Mouse (Mus musculus) monocyte, adult 2 months (primary cell): ENCODE data around the gene Ubox5.
A peak's percentile ranks its signal among the peaks of the same experiment; 100 is the strongest.
"Not testable (repeated sequence)": the region's sequence is repeated elsewhere in the genome, so short reads cannot be mapped to it uniquely, and the experiment has no call there.

ENCODE experiments used
- DNase-seq, 2 experiments: peaks; one replicate each; pipeline ENCODE4 v3.0.0; 2022; ENCODE audit warnings: low spot score in 2 of 2, low read depth in 1 of 2

The Ubox5 gene

DNA sequence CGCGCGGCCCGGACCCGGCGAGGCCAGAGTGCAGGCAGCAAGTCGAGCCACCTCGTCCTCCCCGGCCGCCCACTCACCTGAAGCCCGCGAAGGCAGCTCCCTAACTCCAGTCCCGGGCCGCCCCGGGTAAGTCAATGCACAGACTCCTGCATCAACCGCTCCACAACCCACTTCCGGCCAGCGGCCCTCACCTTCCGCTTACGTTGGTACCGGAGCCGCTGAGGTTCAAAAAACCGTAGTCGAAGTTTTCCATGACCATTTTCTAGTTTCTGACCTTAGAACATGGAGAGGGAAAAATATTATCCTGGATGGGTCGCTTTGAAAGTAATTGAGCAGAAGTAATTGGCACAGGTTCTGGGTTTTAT is at the start of gene Ubox5, which contains the start of gene Fastkd5:
Ubox5 (minus strand) TSS at position 200 of the 365 bp plus-strand sequence.
Fastkd5 (minus strand) TSS at position 189 of the 365 bp plus-strand sequence.
- peak; percentile 67 to 76 for DNase-seq

- DNase-seq = no peak
Measured at GRCm38 (mm10) chr2:130679154-130679553, 49.3 kb upstream of the Ubox5 start.

GRCm38 (mm10) chr2:130677211-130677610 is 47.4 kb upstream of the Ubox5 start:
- DNase-seq = no peak

DNA sequence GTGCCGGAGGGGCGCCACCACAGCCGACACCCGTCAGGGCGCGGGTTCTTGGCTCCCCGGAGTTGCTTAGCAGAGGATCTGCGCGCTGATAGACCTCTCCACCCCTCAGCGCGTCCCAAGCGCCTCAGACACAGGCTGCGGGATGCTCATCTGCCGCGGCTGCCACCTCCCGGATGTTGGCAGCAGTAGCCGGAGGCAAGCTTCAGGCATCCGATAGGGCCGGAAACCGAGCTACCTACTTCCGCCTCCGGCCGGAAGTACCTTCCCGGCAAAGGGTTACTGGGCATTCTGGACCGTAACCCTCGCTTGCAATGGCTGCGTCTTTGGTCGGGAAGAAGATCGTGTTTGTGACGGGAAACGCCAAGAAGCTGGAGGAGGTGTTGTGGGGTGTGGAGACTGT is 37.7 kb upstream of the Ubox5 start, which contains the start of gene Itpa:
Itpa (plus strand) TSS at position 52 of the 400 bp plus-strand sequence.
- DNase-seq = peak; percentile 55 to 61

GRCm38 (mm10) chr2:130664102-130664701 is 34.4 kb upstream of the Ubox5 start, which contains the start of gene Ddrgk1:
Ddrgk1 (minus strand) TSS chr2:130664659.
- peak; percentile 84 to 86 for DNase-seq

DNA sequence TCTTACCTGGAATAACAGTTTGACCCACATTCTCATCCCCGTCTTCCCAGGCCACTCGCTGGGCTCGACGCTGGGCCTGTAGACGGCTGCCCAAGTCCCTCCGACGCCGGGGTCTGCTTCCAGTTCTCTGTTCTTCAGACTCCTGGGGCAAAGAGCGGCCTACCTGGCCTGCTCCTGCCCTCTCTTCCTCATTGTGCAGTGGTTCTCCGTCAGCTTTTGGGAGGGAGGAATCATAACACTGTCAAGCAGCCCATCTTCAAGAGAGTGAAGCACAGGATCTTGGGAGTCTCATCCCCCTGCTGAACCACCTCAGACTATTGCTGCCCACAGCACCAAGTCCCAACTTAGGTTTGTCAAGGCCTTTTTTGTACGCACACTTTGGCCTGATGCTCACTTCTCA is 33.5 kb upstream of the Ubox5 start:
- no peak for DNase-seq

GRCm38 (mm10) chr2:130658530-130658929 is 28.7 kb upstream of the Ubox5 start:
- DNase-seq = no peak

GRCm38 (mm10) chr2:130657541-130657940 is 27.7 kb upstream of the Ubox5 start:
- DNase-seq = no peak

DNA sequence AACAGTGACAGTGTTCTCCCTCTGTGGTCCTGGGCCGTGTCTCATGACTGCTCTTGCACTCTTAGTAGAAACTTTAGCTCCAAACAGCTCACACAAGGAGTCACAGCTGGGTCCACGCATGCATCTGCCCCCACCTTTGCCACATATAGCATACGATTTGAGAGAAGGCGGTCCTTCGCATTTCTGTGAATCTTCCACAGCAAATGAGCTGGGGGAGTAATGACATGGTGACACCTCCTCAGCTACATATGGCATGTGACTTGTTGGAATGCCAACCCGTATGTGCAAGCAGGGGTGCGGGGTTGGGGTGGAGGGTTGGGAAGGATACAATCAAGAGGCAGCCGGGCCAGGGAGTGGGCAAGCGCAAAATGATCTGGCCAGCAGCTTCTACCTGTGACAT is 26.7 kb upstream of the Ubox5 start:
- no peak for DNase-seq

- no peak for DNase-seq
Measured at GRCm38 (mm10) chr2:130655660-130656339, 26.0 kb upstream of the Ubox5 start.

DNA sequence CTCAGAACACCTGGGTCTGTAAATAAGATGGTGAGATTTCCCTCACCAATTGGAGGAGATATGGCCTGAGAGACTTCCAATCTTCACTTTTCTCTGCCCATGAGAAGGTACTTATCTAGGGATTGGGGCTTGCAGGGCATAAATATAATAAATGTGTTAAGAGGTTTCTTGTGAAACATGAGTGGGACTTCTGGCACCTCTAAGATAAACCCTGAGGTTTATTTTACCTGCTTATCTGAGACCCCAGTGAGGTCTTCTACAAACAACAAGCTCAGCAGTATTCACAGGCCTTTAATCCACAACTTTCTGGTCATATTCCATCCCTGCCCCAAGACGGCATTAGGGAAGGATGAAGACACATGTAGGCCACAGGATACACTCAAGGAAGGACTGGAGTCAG is 23.9 kb upstream of the Ubox5 start:
- DNase-seq = no peak

DNA sequence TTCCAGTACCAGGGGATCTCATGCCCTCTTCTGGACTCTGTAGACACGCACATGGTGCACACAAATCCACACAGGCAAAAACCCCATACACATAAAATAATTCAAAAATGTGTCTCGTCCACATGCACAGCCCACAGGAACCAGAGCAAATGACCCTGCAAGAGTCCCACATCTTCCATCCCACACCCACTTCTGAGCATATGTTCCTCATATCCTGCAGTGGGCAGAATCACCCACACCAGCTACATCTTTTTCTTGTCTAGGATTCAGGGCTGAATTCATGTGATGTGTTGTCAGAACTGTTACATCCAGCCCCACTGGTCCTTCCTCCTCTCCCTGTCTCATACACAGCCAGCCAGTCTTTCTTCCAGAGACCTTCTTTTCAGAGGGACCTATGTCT is 23.5 kb upstream of the Ubox5 start:
- no peak for DNase-seq

DNA sequence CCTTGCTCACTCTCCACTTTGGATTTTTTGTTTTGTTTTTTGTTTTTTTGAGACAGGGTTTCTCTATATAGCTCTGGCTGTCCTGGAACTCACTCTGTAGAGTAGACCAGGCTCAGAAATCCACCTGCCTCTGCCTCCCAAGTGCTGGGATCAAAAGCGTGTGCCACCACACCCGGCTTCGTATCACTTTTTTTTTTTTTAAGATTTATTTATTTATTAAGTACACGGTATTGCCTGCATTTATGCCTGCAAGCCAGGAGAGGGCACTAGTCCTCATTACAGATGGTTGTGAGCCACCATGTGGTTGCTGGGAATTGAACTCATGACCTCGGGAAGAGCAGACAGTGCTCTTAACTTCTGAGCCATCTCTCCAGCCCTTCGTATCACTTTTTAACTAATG is 19.2 kb upstream of the Ubox5 start:
- DNase-seq = not testable (repeated sequence)

DNA sequence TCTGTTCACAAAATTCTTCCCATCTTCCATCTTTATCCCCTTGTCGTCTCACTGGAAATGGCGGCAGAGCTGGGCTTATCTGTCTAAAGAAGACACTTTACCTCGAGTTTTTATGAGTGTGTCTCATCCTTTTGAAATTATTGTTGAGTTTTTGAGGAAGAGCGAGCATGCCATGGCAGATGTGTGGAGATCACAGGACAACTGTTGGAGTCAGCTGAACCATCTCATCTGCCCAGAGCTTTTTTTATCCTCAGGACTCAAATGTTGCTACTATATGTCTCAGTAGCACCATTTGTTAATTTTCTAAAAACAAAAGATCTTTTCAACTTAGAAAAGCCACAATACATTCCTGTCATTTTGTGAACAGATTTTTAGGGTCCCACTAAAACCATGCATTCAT is 15.4 kb upstream of the Ubox5 start:
- DNase-seq = no peak

DNA sequence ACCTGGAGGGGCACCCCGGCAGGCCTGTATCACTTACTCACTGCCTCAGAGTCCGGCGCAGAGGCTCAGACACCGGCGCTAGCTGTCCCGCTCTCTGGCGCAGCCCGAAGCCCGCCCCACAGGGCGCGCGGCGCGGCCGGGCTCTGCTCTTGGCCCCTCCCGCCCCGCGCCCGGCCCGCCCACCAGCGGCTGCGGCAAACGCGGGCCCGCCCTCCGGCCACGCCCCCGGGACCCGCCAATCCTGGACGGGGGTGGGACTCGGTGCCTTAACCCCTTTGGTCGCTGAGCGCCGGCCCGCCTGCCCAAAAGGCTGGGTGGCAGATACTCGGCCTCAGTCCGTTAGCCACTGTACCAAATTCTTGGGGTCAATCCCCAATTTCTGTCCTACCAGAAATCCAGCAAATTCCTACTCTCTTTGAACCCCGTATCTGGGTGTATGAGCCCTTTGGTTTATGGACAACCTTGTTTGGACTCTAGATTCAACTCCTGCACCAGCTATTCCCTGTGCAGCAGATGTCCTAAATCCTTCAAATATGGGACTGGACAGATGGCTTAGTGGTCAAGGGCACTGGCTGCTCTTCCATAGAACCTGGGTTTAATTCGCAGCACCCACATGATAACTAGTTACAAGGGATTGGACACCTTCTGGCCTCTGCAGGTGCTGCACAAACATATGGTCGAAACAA is 13.0 kb upstream of the Ubox5 start, which contains the start of gene Lzts3:
Lzts3 (minus strand) TSS at position 120 of the 686 bp plus-strand sequence.
- DNase-seq = peak; percentile 59 to 72

- DNase-seq = no peak
Measured at GRCm38 (mm10) chr2:130642197-130642660, 12.4 kb upstream of the Ubox5 start.

- DNase-seq = no peak
Measured at GRCm38 (mm10) chr2:130641351-130642025, 11.7 kb upstream of the Ubox5 start.

DNA sequence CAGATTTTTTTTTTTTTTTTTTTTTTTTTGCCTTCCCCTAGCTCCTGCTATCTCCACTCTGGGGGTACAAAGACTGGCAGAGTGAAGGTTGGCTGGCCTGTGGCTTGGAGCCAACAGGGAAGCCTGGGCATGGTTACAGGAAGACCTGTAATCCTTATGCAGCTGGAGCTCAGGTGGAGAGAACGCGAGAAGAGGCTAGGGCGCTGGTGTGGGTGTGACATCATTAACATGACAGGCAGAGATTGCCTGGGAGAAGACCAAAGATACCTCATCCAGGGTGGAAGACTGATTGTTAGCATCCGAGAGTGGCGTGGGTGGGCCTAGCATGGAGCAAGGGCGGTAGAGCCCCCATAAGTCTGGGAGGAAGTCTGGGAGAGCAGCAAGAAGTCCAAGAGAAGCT is 9.4 kb upstream of the Ubox5 start:
- DNase-seq = no peak

- DNase-seq = no peak
Measured at GRCm38 (mm10) chr2:130638101-130638611, 8.3 kb upstream of the Ubox5 start.

DNA sequence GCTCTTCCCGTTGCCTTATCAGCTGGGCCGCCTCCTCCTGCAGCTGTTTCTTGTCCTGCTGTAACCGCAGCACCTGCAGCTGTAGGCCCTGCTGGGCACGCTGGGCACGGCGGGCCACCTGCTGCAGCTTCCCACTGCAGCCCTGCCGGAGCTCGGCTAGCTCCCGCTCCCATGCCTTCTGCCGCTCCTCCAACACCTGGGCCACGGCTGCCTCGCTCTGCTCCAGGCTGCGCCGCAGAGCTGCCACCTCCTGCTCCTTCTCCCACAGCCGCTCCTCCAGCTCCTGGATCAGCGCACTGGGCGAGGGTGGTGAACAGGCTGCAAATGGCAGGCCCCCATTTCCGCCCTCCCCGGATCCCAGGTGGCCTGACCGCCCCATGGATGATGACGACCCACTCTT is 6.0 kb upstream of the Ubox5 start:
- no peak for DNase-seq

DNA sequence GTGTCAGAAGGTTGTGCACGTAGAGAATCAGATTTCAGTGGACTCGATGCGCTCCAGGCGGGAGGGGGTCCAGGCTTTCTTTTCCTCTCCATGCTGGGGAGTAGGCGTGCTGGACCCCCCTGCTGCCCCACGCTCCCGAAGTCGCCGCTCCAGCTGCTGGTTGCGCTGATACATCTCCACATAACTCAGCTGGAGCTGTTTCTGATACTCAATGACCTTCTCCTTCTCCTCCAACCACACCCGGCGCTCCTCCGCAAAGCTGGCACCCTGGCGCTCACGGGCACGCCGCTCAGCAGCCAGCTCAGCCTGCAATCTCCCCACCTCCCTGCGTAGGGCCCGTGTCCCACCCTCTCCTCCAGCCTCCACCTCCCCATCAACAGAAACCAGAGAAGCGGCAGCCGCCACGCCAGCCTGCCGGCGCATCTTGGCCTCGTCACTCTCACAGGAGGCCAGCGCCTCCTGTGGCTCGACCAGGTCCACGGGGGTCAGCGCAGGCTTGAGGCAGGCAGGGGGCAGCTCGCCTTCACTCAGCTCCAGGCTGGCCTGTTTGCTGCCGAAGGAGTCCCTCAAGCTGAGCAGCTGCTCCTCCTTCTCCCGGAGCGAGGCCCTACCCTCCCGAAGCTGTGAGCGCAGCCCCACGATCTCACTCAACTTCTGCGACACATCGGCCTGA is 5.0 kb upstream of the Ubox5 start:
- DNase-seq = no peak
